Mouse (Mus musculus) adrenal gland, postnatal 14 days (tissue): ENCODE measurements at regions not wholly inside any gene's neighbourhood (a gene's known extent, or its start where the extent isn't known, plus 50 kb on each side); places are given as distances from the start of the nearest gene placed in this dataset.

Experiments used
- DNase-seq: peaks from one replicate; pipeline ENCODE4 v3.0.0; 2021; ENCODE audit warnings: mixed read lengths

DNA sequence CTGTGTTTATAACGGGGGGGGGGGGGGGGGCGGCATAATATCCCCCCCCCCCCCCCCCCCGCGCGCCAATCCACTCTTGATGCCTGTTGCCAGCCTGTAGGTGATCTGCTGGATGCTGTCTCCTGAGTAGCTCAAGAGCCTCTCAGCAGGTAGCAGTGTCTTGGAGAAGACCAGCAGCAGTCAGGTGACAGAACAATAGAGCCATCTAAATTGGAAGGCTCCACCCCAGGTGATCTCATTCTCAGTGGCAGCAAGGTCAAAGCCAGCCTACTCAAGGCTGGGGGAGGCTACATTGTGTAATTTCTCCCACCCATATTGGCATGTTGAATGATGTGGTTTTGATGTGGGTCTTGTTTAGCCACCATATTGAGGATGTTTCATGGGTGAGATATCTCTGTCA is 338.3 kb upstream of the Zfp804a start:
- no peak for DNase-seq

DNA sequence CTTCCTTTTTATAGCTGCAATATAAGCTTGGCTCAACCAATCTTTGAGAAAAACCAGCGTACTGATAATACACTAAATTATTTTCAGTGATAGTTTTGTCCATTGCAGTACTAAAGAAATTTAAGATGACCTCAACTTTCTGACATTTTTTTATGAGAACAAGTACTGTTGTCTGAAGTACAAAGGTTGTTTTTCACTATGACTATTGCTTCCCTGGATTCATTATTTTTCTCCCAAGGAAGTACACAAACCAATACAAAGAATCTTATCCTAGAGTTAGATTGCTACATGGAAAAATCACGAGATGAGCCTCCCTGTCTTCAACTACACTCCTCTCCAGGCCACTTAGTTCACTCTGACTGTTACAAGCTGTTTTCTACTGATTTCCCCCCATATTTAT is 319.5 kb upstream of the Zfp804a start:
- DNase-seq: no peak

DNA sequence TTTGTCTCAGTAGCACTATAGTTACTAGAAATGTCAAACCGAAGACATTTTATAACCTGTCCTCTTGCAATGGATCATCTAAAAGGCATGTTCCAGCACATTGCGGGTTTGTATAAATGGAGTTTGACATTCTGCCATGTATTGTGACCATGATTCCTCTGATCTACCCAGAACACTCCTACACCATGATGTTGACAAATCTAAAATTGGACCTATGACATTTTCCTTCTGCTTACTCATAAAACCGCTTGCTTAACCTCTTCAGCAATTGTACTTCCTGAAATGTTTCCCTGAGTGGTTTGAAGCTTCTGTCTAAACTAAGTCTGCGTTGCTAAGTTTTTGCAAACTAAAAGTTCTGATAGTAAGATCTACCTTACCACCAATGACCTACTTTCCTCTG is 319.0 kb upstream of the Zfp804a start:
- no peak for DNase-seq

DNA sequence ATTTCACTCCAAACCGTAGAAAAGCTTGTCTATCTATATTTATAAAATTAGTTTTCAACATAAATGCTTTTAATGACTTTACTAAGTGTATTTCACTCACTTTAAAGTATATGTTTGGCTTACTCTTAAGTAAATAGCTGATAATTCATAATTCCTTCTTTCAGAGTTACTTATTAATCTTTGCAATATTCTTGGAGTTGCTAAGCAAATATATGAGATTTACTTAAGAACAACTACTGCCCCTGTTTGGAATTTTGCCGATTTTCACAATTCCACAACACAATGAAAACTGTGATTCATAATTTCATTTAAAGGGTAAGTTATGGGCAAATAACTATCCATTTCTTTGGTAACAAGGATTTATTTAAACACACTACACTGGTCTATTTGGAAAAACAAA is 287.2 kb upstream of the Zfp804a start:
- no peak for DNase-seq

DNA sequence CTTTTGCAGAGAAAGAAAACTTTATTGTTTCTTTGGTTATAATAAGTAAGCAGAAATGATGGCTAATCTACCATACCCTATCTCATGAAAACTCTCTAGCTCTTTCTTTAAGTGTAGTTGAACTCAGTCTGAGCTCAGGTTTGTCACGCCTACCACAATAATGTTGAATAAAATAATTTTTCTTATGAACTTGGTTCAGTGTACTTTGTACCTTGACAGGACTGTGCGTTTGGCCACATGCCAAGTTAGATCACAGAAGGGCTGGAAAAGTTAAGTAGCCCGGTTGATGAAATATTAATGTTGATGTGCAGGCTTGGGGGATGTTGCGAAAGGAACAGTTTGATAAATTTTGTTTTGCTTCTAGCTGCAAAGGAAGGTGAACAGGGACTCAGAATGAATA is 270.0 kb upstream of the Zfp804a start:
- peak; percentile 33 for DNase-seq
